Mouse (Mus musculus): ENCODE measurements around the gene Gpatch2l. TPM values are rescaled to one million over a fixed set of nuclear protein-coding genes. Genes with fewer than 3 reads are reported as not detected.

The Gpatch2l gene
- total and polyA plus RNA-seq, 2 experiments from 2014 or later = 23.7 to 29.3 TPM

- DNase-seq (ENCODE audit: low spot score) (no peak), ATAC-seq (ENCODE audit: low FRiP score) (no peak)
- peak; percentile 47 for TF ChIP-seq CTCF (IDR thresholded peaks at IDR 0.05)
- Histone ChIP-seq H3K27me3 (ENCODE audit: insufficient read depth, low read length) (no peaks in the 10 kb centered on the region), H3K27ac (ENCODE audit: low read depth, low read length) (no peak overlapping the region), H3K36me3 (ENCODE audit: insufficient read depth, low read length) (no peaks in the 10 kb centered on the region), H3K9ac (replicated peaks; ENCODE audit: low read length, poor library complexity, severe bottlenecking) (no peak overlapping the region), H3K4me1 (ENCODE audit: insufficient read depth, low read length) (no peaks in the 10 kb centered on the region; the same call in 1 of the 2 replicates), H3K4me3 (ENCODE audit: low read depth, low read length) (no peak overlapping the region), H3K4me2 (ENCODE audit: low read depth, low read length, poor library complexity, severe bottlenecking) (no peak overlapping the region), H3K9me3 (ENCODE audit: low read length) (no peaks in the 10 kb centered on the region)
- 98% methylated on average over 3 of the region's 3 CpGs for WGBS
Observed at GRCm38 (mm10) chr12:86336209-86336608, 94.6 kb downstream of the Gpatch2l start.

GRCm38 (mm10) chr12:86336887-86337286 is 95.2 kb downstream of the Gpatch2l start:
- Histone ChIP-seq H3K9ac (replicated peaks; ENCODE audit: low read length, poor library complexity, severe bottlenecking) (0 out of 2 replicates have a peak overlapping the region, but pooled peaks have one; percentile 13), H3K4me1 (ENCODE audit: insufficient read depth, low read length) (no peaks in the 10 kb centered on the region; the same call in 1 of the 2 replicates), H3K9me3 (ENCODE audit: low read length) (no peaks in the 10 kb centered on the region), H3K27me3 (ENCODE audit: insufficient read depth, low read length) (no peaks in the 10 kb centered on the region), H3K4me3 (ENCODE audit: low read depth, low read length) (no peak overlapping the region), H3K4me2 (ENCODE audit: low read depth, low read length, poor library complexity, severe bottlenecking) (no peak overlapping the region), H3K27ac (ENCODE audit: low read depth, low read length) (no peak overlapping the region), H3K36me3 (ENCODE audit: insufficient read depth, low read length) (no peaks in the 10 kb centered on the region)
- ATAC-seq (ENCODE audit: low FRiP score) = no peak
- 52% methylated on average over 7 of the region's 7 CpGs for WGBS
- no peak for DNase-seq (ENCODE audit: low spot score)
- no peak for TF ChIP-seq CTCF (IDR thresholded peaks at IDR 0.05)

Other genes starting within 250 kb of the Gpatch2l start
- 3.3 and 3.6 TPM in 2 replicates for gene Tgfb3, start 162.8 kb upstream of the Gpatch2l start, total RNA-seq (2014; rRNA removed)
- 3.7 and 4.4 TPM in 2 replicates for gene Tgfb3, start 162.8 kb upstream of the Gpatch2l start, polyA plus RNA-seq (2015; fragmentation: Nextera tagmentation; extraction: Ambion mirVana)
- gene Ift43, start 159.3 kb upstream of the Gpatch2l start, total RNA-seq (2014; rRNA removed) = 11.9 and 13.7 TPM in 2 replicates
- gene Ift43, start 159.3 kb upstream of the Gpatch2l start, polyA plus RNA-seq (2015; fragmentation: Nextera tagmentation; extraction: Ambion mirVana) = 29.7 and 30.0 TPM in 2 replicates
- 10.1 and 11.6 TPM in 2 replicates for gene Esrrb, start 119.3 kb downstream of the Gpatch2l start, total RNA-seq (2014; rRNA removed)
- 3.3 and 4.3 TPM in 2 replicates for gene Esrrb, start 119.3 kb downstream of the Gpatch2l start, polyA plus RNA-seq (2015; fragmentation: Nextera tagmentation; extraction: Ambion mirVana)

Measured in midbrain, postnatal 0 days (tissue).